Mouse (Mus musculus): ENCODE measurements around the gene Acy3. TPM values are rescaled to one million over a fixed set of nuclear protein-coding genes. Genes with fewer than 3 reads are reported as not detected.

The Acy3 gene
- polyA plus RNA-seq, 1 experiment from 2014 or later: 2.5 TPM

DNA sequence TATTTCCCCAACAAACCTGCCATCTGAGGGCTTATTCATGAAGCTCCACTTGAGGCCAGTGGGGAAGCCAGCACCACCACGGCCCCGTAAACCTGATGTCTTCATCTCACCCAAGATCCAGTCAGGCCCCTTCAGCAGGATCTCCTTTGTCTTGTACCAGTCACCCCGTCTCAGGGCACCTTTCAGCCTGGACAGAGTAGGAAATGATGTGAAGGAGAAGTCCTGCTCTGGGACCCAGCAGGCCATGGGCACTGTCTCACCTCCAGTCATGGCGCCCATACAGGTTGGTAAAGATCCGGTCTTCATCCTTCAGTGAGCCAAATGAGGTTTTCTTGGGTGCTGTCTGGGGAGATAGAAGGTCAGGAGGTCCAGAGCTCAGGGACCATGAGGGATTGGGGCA lies 24.7 kb downstream of the Acy3 start:
- Histone ChIP-seq H3K4me1 (replicated peaks) (peaks cover 12% of the 10 kb centered on the region), H3K36me3 (peaks cover 34% of the 10 kb centered on the region), H3K4me3 (no peak overlapping the region), H3K9ac (no peak overlapping the region), H3K27ac (replicated peaks) (no peak overlapping the region), H3K4me2 (no peak overlapping the region), H3K27me3 (no peaks in the 10 kb centered on the region), H3K9me3 (no peaks in the 10 kb centered on the region)
- no peak for ATAC-seq (ENCODE audit: low FRiP score, low read depth)
- 92% methylated on average over 5 of the region's 5 CpGs for WGBS

DNA sequence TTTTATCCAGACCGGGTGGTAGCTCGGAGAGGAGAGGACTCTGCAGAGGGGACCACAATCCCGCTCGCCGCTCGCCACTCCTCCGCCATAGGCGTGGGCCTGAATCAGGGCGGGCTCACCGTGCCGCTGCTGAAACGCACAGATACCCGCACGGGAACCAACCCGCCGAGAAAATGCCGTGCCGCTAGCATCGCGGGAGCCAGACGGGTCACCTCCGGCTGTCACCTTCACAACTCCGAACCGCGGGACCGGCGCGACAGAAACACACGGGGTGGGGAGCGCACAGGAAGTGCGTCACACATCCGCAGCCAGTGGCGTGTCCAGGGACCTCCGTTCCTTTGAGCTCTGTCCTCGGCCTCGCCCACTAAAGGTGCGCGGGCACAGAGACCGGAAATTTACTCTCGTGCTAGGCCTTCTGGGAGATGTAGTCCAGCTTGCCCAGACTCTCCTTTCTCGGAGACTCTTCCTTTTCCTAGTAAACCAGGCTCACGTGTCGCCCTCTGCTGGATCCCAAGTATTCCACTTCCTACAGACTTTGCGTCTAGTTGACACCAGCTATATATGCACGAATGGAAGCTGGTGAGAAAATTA lies 26.2 kb downstream of the Acy3 start, which contains the start of gene Ndufv1:
Ndufv1 (minus strand) TSS at position 375 of the 591 bp plus-strand sequence.
- peak within 1 kb of the TSS; percentile 84 for H3K4me3 ChIP-seq
- H3K9ac ChIP-seq: peak within 1 kb of the TSS; percentile 80
- H3K36me3 ChIP-seq: peaks cover 21% of the 10 kb centered on the region
- no peaks in the 10 kb centered on the region for H3K27me3 ChIP-seq
- no peaks in the 10 kb centered on the region for H3K9me3 ChIP-seq
- peak within 1 kb of the TSS; percentile 81 for H3K27ac ChIP-seq (replicated peaks)
- peak; percentile 99 for ATAC-seq (ENCODE audit: low FRiP score, low read depth)
- H3K4me2 ChIP-seq: peak within 1 kb of the TSS; percentile 69
- H3K4me1 ChIP-seq (replicated peaks): peaks cover 12% of the 10 kb centered on the region
- under 1% methylated on average over 45 of the region's 45 CpGs for WGBS

DNA sequence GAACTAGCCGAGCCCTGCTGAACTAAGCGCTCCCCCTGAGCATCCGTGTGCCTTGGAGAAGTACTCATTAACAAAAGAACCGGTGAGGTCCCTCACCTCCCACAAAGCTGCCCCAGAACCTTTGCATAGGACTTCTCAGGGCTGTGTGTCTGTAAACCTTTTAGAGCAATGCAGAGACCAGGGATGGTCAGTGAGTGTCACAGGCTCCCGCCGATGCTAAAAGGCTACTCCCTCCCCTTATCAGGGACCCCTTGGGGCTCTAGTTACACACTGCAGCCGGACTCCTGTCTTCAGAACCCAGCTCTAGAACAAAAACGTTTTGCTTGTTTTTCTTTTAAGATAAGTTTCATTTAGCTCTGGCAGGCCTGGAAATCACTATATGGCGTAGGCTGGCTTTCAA lies 26.7 kb downstream of the Acy3 start:
- Histone ChIP-seq H3K27ac (replicated peaks) (no peak overlapping the region), H3K4me1 (replicated peaks) (peaks cover 12% of the 10 kb centered on the region), H3K36me3 (peaks cover 15% of the 10 kb centered on the region), H3K4me2 (peak overlapping the region; percentile 49), H3K9ac (no peak overlapping the region; the same call in 1 of the 2 replicates), H3K27me3 (no peaks in the 10 kb centered on the region), H3K4me3 (peak overlapping the region; percentile 84), H3K9me3 (no peaks in the 10 kb centered on the region)
- ATAC-seq (ENCODE audit: low FRiP score, low read depth): no peak
- 19% methylated on average over 9 of the region's 9 CpGs for WGBS

DNA sequence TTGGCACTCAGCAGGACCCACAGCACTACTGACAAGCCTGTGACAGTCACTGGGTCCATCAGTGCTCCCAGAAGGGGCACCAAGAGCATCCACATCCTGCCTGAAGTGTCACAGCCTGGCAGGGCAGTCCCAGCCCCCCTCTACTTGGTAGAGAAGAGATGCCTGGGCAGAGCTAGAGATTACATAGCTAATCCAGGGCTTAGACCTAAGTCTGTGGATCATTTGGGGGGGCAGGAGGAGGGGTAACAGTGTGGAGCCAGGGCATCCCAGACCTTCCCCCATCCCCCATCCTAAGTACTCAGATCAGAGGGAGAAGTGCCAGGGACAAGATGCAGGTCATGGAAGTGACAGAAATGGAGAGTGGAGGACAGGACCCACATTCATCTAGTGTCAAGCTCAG lies 28.4 kb downstream of the Acy3 start:
- Histone ChIP-seq H3K36me3 (peaks cover 1% of the 10 kb centered on the region; the same call in 1 of the 2 replicates), H3K9ac (no peak overlapping the region)

DNA sequence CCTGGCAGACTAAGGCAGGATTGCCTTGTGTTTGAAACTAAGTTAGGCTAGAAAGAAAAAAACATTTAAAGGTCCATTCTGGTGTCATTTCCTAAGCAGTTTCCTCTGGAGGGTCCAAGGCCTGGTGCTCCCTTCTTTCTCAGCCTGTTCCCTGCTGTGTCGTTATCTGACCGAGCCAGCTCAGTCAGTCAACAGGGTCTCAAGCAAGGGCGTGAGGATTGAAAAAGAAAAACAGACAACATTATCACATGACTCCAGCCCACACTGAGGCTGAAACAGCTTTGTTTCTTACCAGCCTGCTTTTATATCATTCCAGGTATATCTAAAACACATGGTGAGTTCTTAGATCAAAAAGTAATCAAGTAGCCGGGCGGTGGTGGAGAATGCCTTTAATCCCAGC lies 29.3 kb downstream of the Acy3 start:
- no peak overlapping the region for H3K4me3 ChIP-seq
- no peak for ATAC-seq (ENCODE audit: low FRiP score, low read depth)
- H3K4me2 ChIP-seq: no peak overlapping the region
- H3K27me3 ChIP-seq: no peaks in the 10 kb centered on the region
- H3K9me3 ChIP-seq: no peaks in the 10 kb centered on the region
- H3K36me3 ChIP-seq: no peaks in the 10 kb centered on the region
- no peak overlapping the region for H3K27ac ChIP-seq (replicated peaks)
- peaks cover 21% of the 10 kb centered on the region for H3K4me1 ChIP-seq (replicated peaks)
- no peak overlapping the region for H3K9ac ChIP-seq
- WGBS: 56% methylated on average over 5 of the region's 5 CpGs

More for the DNA sequence above, 28.4 kb downstream of the Acy3 start:
- no peak for ATAC-seq (ENCODE audit: low FRiP score, low read depth)
- peaks cover 21% of the 10 kb centered on the region for H3K4me1 ChIP-seq (replicated peaks)
- no peak overlapping the region for H3K27ac ChIP-seq (replicated peaks)
- no peak overlapping the region for H3K4me2 ChIP-seq
- H3K27me3 ChIP-seq: no peaks in the 10 kb centered on the region
- H3K4me3 ChIP-seq: no peak overlapping the region
- H3K9me3 ChIP-seq: no peaks in the 10 kb centered on the region

- peaks cover 8% of the 10 kb centered on the region; the same call in 1 of the 2 replicates for H3K4me1 ChIP-seq (replicated peaks)
- H3K27me3 ChIP-seq: no peaks in the 10 kb centered on the region
- no peaks in the 10 kb centered on the region for H3K36me3 ChIP-seq
- H3K9me3 ChIP-seq: no peaks in the 10 kb centered on the region
- H3K4me3 ChIP-seq: no peak overlapping the region
- H3K9ac ChIP-seq: no peak overlapping the region
- no peak for ATAC-seq (ENCODE audit: low FRiP score, low read depth)
- 76% methylated on average over 10 of the region's 10 CpGs for WGBS
- H3K4me2 ChIP-seq: no peak overlapping the region
- H3K27ac ChIP-seq (replicated peaks): no peak overlapping the region
Observed at GRCm38 (mm10) chr19:4017921-4018587, 31.7 kb downstream of the Acy3 start.

- no peak overlapping the region for H3K4me3 ChIP-seq
- H3K36me3 ChIP-seq: no peaks in the 10 kb centered on the region
- H3K27me3 ChIP-seq: no peaks in the 10 kb centered on the region
- no peak overlapping the region for H3K9ac ChIP-seq
- WGBS: 25% methylated on average over 18 of the region's 18 CpGs
- H3K4me1 ChIP-seq (replicated peaks): peaks cover 8% of the 10 kb centered on the region; the same call in 1 of the 2 replicates
- H3K4me2 ChIP-seq: no peak overlapping the region; the same call in 1 of the 2 replicates
- no peaks in the 10 kb centered on the region for H3K9me3 ChIP-seq
- H3K27ac ChIP-seq (replicated peaks): no peak overlapping the region
- ATAC-seq (ENCODE audit: low FRiP score, low read depth): peak; percentile 86
Observed at GRCm38 (mm10) chr19:4018743-4019583, 32.6 kb downstream of the Acy3 start.

GRCm38 (mm10) chr19:4023185-4023584 lies 36.8 kb downstream of the Acy3 start:
- Histone ChIP-seq H3K4me1 (replicated peaks) (peaks cover 8% of the 10 kb centered on the region; the same call in 1 of the 2 replicates), H3K27me3 (no peaks in the 10 kb centered on the region), H3K9ac (no peak overlapping the region), H3K36me3 (no peaks in the 10 kb centered on the region), H3K27ac (replicated peaks) (no peak overlapping the region), H3K9me3 (no peaks in the 10 kb centered on the region), H3K4me3 (no peak overlapping the region), H3K4me2 (no peak overlapping the region)
- ATAC-seq (ENCODE audit: low FRiP score, low read depth): no peak
- 80% methylated on average over 7 of the region's 7 CpGs for WGBS

- Histone ChIP-seq H3K9ac (no peak overlapping the region), H3K4me3 (no peak overlapping the region), H3K36me3 (no peaks in the 10 kb centered on the region), H3K9me3 (no peaks in the 10 kb centered on the region), H3K4me2 (no peak overlapping the region), H3K4me1 (replicated peaks) (no peaks in the 10 kb centered on the region), H3K27me3 (no peaks in the 10 kb centered on the region), H3K27ac (replicated peaks) (no peak overlapping the region)
- no peak for ATAC-seq (ENCODE audit: low FRiP score, low read depth)
Observed at GRCm38 (mm10) chr19:4027576-4027975, 41.2 kb downstream of the Acy3 start.

DNA sequence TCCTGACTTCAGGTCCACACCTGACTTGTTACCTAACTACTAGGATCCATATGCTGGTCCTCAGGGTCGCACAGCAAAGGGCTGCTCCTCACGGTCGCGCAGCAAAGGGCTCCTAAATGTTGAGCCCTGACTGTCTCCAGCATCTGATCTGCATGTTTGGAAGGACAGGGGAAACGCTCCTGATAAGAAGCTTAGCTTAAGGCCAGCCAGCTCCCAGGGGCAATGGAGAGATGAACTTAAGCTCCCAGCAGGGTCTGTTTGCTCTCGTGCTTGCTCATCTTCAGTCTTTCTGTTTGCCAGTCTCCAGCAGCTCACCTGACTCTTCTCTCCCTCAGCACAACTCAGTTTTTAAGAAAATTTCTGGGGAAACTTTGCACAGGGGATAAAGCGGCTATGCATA lies 46.3 kb downstream of the Acy3 start:
- no peak overlapping the region for H3K4me3 ChIP-seq
- H3K4me1 ChIP-seq (replicated peaks): peaks cover 12% of the 10 kb centered on the region
- no peak overlapping the region for H3K27ac ChIP-seq (replicated peaks)
- H3K9me3 ChIP-seq: no peaks in the 10 kb centered on the region
- H3K4me2 ChIP-seq: no peak overlapping the region
- H3K27me3 ChIP-seq: no peaks in the 10 kb centered on the region
- ATAC-seq (ENCODE audit: low FRiP score, low read depth): no peak
- H3K9ac ChIP-seq: no peak overlapping the region
- 68% methylated on average over 7 of the region's 7 CpGs for WGBS
- H3K36me3 ChIP-seq: peaks cover 4% of the 10 kb centered on the region; the same call in 1 of the 2 replicates

DNA sequence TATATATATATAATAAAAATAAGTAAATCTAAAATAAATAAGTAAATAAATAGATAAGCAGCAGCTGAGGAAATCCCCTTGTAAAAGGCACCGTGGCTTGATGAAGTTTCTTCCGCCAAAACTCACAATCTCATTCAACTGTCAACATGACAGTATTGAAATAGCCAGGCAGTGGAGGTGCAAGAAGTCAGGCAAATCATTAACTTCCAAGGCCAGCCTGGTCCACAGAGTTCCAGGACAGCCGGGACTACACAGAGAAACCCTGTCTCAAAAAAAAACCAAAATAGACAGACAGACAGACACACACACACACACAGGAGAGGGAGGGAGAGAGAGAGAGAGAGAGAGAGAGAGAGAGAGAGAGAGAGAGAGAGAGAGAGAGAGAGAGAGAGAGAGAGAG lies 46.9 kb downstream of the Acy3 start:
- H3K27me3 ChIP-seq: no peaks in the 10 kb centered on the region
- H3K4me3 ChIP-seq: no peak overlapping the region
- no peak overlapping the region for H3K4me2 ChIP-seq
- ATAC-seq (ENCODE audit: low FRiP score, low read depth): no peak
- 67% methylated on average over 3 of the region's 3 CpGs for WGBS
- no peaks in the 10 kb centered on the region for H3K9me3 ChIP-seq
- H3K9ac ChIP-seq: no peak overlapping the region
- no peak overlapping the region for H3K27ac ChIP-seq (replicated peaks)
- peaks cover 4% of the 10 kb centered on the region; the same call in 1 of the 2 replicates for H3K36me3 ChIP-seq
- peaks cover 17% of the 10 kb centered on the region for H3K4me1 ChIP-seq (replicated peaks)

DNA sequence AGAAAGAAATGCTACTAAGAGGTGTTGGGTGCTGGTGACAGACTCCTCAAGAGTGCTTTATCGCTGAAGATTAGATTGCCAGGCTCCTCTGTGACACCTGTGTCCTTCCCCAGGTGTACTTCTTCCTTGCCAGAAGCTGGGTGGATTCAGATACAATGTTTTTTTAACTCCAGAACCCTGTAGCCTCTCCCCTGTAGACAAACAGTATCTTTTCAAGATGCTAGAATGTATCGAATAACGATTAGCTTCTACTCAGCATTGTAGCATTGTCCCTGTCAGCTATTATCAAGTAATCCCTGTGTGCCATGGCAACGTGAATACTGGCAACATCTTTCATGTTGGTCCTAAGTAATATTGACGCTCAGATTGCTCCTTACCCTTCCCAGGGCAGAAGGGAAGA lies 47.4 kb downstream of the Acy3 start:
- no peak overlapping the region for H3K27ac ChIP-seq (replicated peaks)
- H3K4me2 ChIP-seq: no peak overlapping the region
- no peak overlapping the region for H3K9ac ChIP-seq
- H3K36me3 ChIP-seq: peaks cover 4% of the 10 kb centered on the region; the same call in 1 of the 2 replicates
- peaks cover 19% of the 10 kb centered on the region for H3K4me1 ChIP-seq (replicated peaks)
- H3K27me3 ChIP-seq: no peaks in the 10 kb centered on the region
- no peak overlapping the region for H3K4me3 ChIP-seq
- WGBS: 64% methylated on average over 5 of the region's 5 CpGs
- ATAC-seq (ENCODE audit: low FRiP score, low read depth): no peak
- no peaks in the 10 kb centered on the region for H3K9me3 ChIP-seq

All from hindbrain, embryonic 15.5 days (tissue).